Mouse (Mus musculus) MEL (cell line): Measurements from ENCODE around the gene Cisd1. TPM values are rescaled to one million over a fixed set of nuclear protein-coding genes. Genes with fewer than 3 reads are reported as not detected.

Source experiments
- DNase-seq: peaks from one replicate; pipeline ENCODE4 v3.0.0; 2011; ENCODE audit warnings: low read depth, low spot score
- H3K27ac ChIP-seq: 2 replicates; pipeline ENCODE4 v1.5.1; 2012; ENCODE audit warnings: low read depth, mild to moderate bottlenecking, control low read depth, low read length, moderate library complexity; ENCODE audit not compliant: control insufficient read depth
- H3K27me3 ChIP-seq, 2 experiments: fragments of 150-350 bp in 1 of 2; sonication (generic) in 1 of 2; 2 replicates each; pipeline ENCODE4 v1.6.1; 2012; ENCODE audit warnings: low read length in 2 of 2, mild to moderate bottlenecking in 2 of 2, improper control_type of control experiment in 1 of 2, moderate library complexity in 1 of 2; ENCODE audit not compliant: insufficient read depth in 2 of 2, control insufficient read depth in 1 of 2
- H3K36me3 ChIP-seq, 2 experiments: 2 replicates each; pipeline ENCODE4 v1.6.1; 2012 to 2014; ENCODE audit warnings: low read length in 2 of 2, improper control_type of control experiment in 1 of 2, inconsistent platforms in 1 of 2, mild to moderate bottlenecking in 1 of 2; ENCODE audit not compliant: insufficient read depth in 2 of 2, control insufficient read depth in 1 of 2
- H3K4me1 ChIP-seq, 2 experiments: fragments of 150-350 bp in 1 of 2; sonication (generic) in 1 of 2; 2 replicates each; pipeline ENCODE4 v1.6.1; 2012; ENCODE audit warnings: low read length in 2 of 2, improper control_type of control experiment in 1 of 2, mild to moderate bottlenecking in 1 of 2; ENCODE audit not compliant: insufficient read depth in 2 of 2, control insufficient read depth in 1 of 2
- H3K4me3 ChIP-seq, 2 experiments: fragments of 150-350 bp in 1 of 2; sonication (generic) in 1 of 2; 2 replicates each; pipeline ENCODE4 v1.5.1; 2012; ENCODE audit warnings: low read depth in 2 of 2, low read length in 2 of 2, mild to moderate bottlenecking in 2 of 2, moderate library complexity in 2 of 2, control low read depth in 1 of 2, improper control_type of control experiment in 1 of 2; ENCODE audit not compliant: control insufficient read depth in 1 of 2, insufficient read depth in 1 of 2
- H3K79me2 ChIP-seq: 2 replicates; pipeline ENCODE4 v1.6.1; 2012; ENCODE audit warnings: mild to moderate bottlenecking, low read length, moderate library complexity; ENCODE audit not compliant: control insufficient read depth, poor library complexity, insufficient read depth
- H3K9ac ChIP-seq: 2 replicates; pipeline ENCODE4 v1.6.1; 2012; ENCODE audit warnings: low read depth, mild to moderate bottlenecking, control low read depth, low read length, moderate library complexity; ENCODE audit not compliant: control insufficient read depth, poor library complexity, severe bottlenecking
- H3K9me3 ChIP-seq: fragments of 150-350 bp; sonication (generic); replicated peaks from 2 replicates; pipeline ENCODE4 v1.6.1; 2012; ENCODE audit warnings: mild to moderate bottlenecking, low read length, improper control_type of control experiment, moderate library complexity; ENCODE audit not compliant: insufficient read depth
- BHLHE40 ChIP-seq: IDR thresholded peaks from 2 replicates; pipeline ENCODE4 v1.6.1; 2012; ENCODE audit warnings: low read depth, mild to moderate bottlenecking, inconsistent platforms, low read length, improper control_type of control experiment, borderline replicate concordance
- CTCF ChIP-seq, 3 experiments: IDR thresholded peaks in 2 of 3; conservative IDR thresholded peaks in 1 of 3; 2 replicates each; pipeline ENCODE4 v1.5.1; 2011 to 2012; ENCODE audit warnings: low read length in 3 of 3, low read depth in 2 of 3, mild to moderate bottlenecking in 2 of 3, improper control_type of control experiment in 1 of 3, inconsistent platforms in 1 of 3, mixed read lengths in 1 of 3, moderate library complexity in 1 of 3; ENCODE audit not compliant: control insufficient read depth in 1 of 3, insufficient read depth in 1 of 3, poor library complexity in 1 of 3, severe bottlenecking in 1 of 3
- E2F4 ChIP-seq: IDR thresholded peaks from 2 replicates; pipeline ENCODE4 v1.6.1; 2011; ENCODE audit warnings: low read depth, low read length, improper control_type of control experiment, borderline replicate concordance
- ELF1 ChIP-seq: IDR thresholded peaks from 2 replicates; pipeline ENCODE4 v1.6.1; 2014; ENCODE audit warnings: low read depth, mild to moderate bottlenecking, inconsistent platforms, low read length, improper control_type of control experiment, moderate library complexity
- EP300 ChIP-seq, 2 experiments: IDR thresholded peaks; 2 replicates each; pipeline ENCODE4 v1.6.1; 2011; ENCODE audit warnings: improper control_type of control experiment in 2 of 2, low read length in 2 of 2, low read depth in 1 of 2, mild to moderate bottlenecking in 1 of 2
- ETS1 ChIP-seq: IDR thresholded peaks from 2 replicates; pipeline ENCODE4 v1.6.1; 2012; ENCODE audit warnings: low read depth, mild to moderate bottlenecking, inconsistent platforms, low read length, improper control_type of control experiment, moderate library complexity
- GABPA ChIP-seq: IDR thresholded peaks from 2 replicates; pipeline ENCODE4 v1.6.1; 2012; ENCODE audit warnings: low read depth, mild to moderate bottlenecking, inconsistent platforms, low read length, improper control_type of control experiment, moderate library complexity
- GATA1 ChIP-seq: IDR thresholded peaks from 2 replicates; pipeline ENCODE4 v1.6.1; 2011; ENCODE audit warnings: low read depth, low read length, improper control_type of control experiment
- HCFC1 ChIP-seq: IDR thresholded peaks from 2 replicates; pipeline ENCODE4 v1.6.1; 2012; ENCODE audit warnings: low read depth, mild to moderate bottlenecking, inconsistent platforms, low read length, improper control_type of control experiment, moderate library complexity
- JUND ChIP-seq: IDR thresholded peaks from 2 replicates; pipeline ENCODE4 v1.6.1; 2011; ENCODE audit warnings: low read depth, mild to moderate bottlenecking, improper control_type of control experiment, low read length
- MAFK ChIP-seq: IDR thresholded peaks from 2 replicates; pipeline ENCODE4 v1.6.1; 2011; ENCODE audit warnings: low read depth, mild to moderate bottlenecking, low read length, improper control_type of control experiment, borderline replicate concordance
- MAX ChIP-seq: IDR thresholded peaks from 2 replicates; pipeline ENCODE4 v1.6.1; 2011; ENCODE audit warnings: low read length, improper control_type of control experiment
- MYB ChIP-seq: IDR thresholded peaks from 2 replicates; pipeline ENCODE4 v1.6.1; 2011; ENCODE audit warnings: mild to moderate bottlenecking, low read depth, low read length, improper control_type of control experiment
- NELFE ChIP-seq: IDR thresholded peaks from 2 replicates; pipeline ENCODE4 v1.6.1; 2011; ENCODE audit warnings: low read depth, low read length, improper control_type of control experiment
- POLR2A ChIP-seq, 2 experiments: IDR thresholded peaks; 2 replicates each; pipeline ENCODE4 v1.6.1; 2011 to 2012; ENCODE audit warnings: low read length in 2 of 2, mild to moderate bottlenecking in 2 of 2, control low read depth in 1 of 2, improper control_type of control experiment in 1 of 2, low read depth in 1 of 2, moderate library complexity in 1 of 2; ENCODE audit not compliant: control insufficient read depth in 1 of 2, insufficient read depth in 1 of 2, poor library complexity in 1 of 2
- POLR2AphosphoS2 ChIP-seq: IDR thresholded peaks from 2 replicates; pipeline ENCODE4 v1.6.1; 2011; ENCODE audit warnings: low read length, improper control_type of control experiment
- RCOR1 ChIP-seq: IDR thresholded peaks from 2 replicates; pipeline ENCODE4 v1.6.1; 2012; ENCODE audit warnings: low read depth, mild to moderate bottlenecking, inconsistent platforms, low read length, improper control_type of control experiment
- SIN3A ChIP-seq: IDR thresholded peaks from 2 replicates; pipeline ENCODE4 v1.6.1; 2012; ENCODE audit warnings: low read length, improper control_type of control experiment, inconsistent platforms
- TAL1 ChIP-seq: IDR thresholded peaks from 2 replicates; pipeline ENCODE4 v1.6.1; 2012; ENCODE audit warnings: mild to moderate bottlenecking, inconsistent platforms, low read length, moderate library complexity, mixed read lengths
- TBP ChIP-seq: IDR thresholded peaks from 2 replicates; pipeline ENCODE4 v1.8.0; 2011; ENCODE audit warnings: low read depth, low read length, improper control_type of control experiment
- TCF12 ChIP-seq: IDR thresholded peaks from 2 replicates; pipeline ENCODE4 v1.6.1; 2014; ENCODE audit warnings: low read depth, mild to moderate bottlenecking, inconsistent platforms, low read length, improper control_type of control experiment, moderate library complexity
- USF2 ChIP-seq, 2 experiments: IDR thresholded peaks; 2 replicates each; pipeline ENCODE4 v1.6.1; 2011 to 2012; ENCODE audit warnings: improper control_type of control experiment in 2 of 2, low read length in 2 of 2, borderline replicate concordance in 1 of 2, inconsistent platforms in 1 of 2, low read depth in 1 of 2, mild to moderate bottlenecking in 1 of 2; ENCODE audit not compliant: insufficient read depth in 1 of 2
- ZKSCAN1 ChIP-seq: IDR thresholded peaks from 2 replicates; pipeline ENCODE4 v1.6.1; 2012; ENCODE audit warnings: low read depth, mild to moderate bottlenecking, inconsistent platforms, low read length, improper control_type of control experiment, moderate library complexity
- ZMIZ1 ChIP-seq: IDR thresholded peaks from 2 replicates; pipeline ENCODE4 v1.6.1; 2012; ENCODE audit warnings: low read depth, mild to moderate bottlenecking, inconsistent platforms, low read length, improper control_type of control experiment, moderate library complexity
- polyA plus RNA-seq, 2 experiments: library from polyadenylated mRNA; stranded (reverse) in 1 of 2; unstranded in 1 of 2; fragments of >175 nt in 1 of 2; fragments of >200 nt in 1 of 2; gene quantifications; 2 replicates each; pipeline versions ENCODE4 v1.2.1 to v1.2.4; 2012; ENCODE audit warnings: low replicate concordance in 2 of 2, low read depth in 1 of 2; ENCODE audit not compliant: insufficient read length in 2 of 2, insufficient read depth in 1 of 2, missing spikeins in 1 of 2
- total RNA-seq: library from RNA; depleted of rRNA; stranded (reverse); fragments of 300-350 nt; gene quantifications from 2 replicates; pipeline ENCODE4 v1.2.3, GENCODE M21; 2012

The Cisd1 gene
- total and polyA plus RNA-seq, 3 experiments = 108 to 109 TPM; not detected in 1

DNA sequence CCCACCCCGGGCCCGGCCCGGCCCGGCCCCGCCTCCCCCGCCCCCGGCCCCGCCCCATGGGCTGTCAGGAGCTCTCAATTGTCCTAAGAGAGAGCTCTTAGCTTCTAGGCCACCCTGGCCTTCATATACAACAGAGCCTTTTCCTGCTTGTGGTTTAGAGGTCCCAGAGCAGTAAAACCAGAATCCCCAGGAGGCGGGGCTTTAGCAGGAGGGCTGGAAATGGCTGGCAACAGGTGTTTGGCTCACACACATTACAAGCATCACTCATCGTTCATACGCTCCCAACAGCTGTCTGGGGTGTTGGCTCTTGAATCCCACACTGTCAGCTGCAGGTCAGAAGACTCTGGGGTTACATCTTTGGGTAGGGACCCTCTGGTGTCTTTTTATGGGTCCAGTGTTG, 52.5 kb downstream of the Cisd1 start:
- H3K9ac ChIP-seq = no peak overlapping the region
- no peaks in the 10 kb centered on the region for H3K9me3 ChIP-seq
- H3K27ac ChIP-seq = no peak overlapping the region
- peaks cover 0 to 1% of the 10 kb centered on the region in 2 experiments; a peak in 1 of 4 replicates for H3K27me3 ChIP-seq
- no peak overlapping the region for H3K4me3 ChIP-seq
- H3K4me1 ChIP-seq = peaks cover 0 to 7% of the 10 kb centered on the region in 2 experiments; a peak in 2 of 4 replicates
- DNase-seq = no peak
- TF ChIP-seq NELFE = no peak
- no peak for TF ChIP-seq ELF1
- no peak for TF ChIP-seq EP300 (IDR thresholded peaks at IDR 0.05; ENCODE audit: low read depth in 1 of 2, low read length in 2 of 2)
- no peak for TF ChIP-seq SIN3A
- TF ChIP-seq TAL1 = no peak
- no peak for TF ChIP-seq MAX
- TF ChIP-seq BHLHE40 = no peak
- TF ChIP-seq MAFK = no peak
- no peak for TF ChIP-seq MYB
- TF ChIP-seq HCFC1 = no peak
- TF ChIP-seq JUND = no peak
- TF ChIP-seq ETS1 = no peak
- no peak for TF ChIP-seq GATA1
- TF ChIP-seq GABPA = no peak
- no peak for TF ChIP-seq E2F4
- no peak for TF ChIP-seq TCF12
- no peak for TF ChIP-seq POLR2AphosphoS2
- H3K36me3 ChIP-seq = no peaks in the 10 kb centered on the region
- H3K79me2 ChIP-seq = no peaks in the 10 kb centered on the region

DNA sequence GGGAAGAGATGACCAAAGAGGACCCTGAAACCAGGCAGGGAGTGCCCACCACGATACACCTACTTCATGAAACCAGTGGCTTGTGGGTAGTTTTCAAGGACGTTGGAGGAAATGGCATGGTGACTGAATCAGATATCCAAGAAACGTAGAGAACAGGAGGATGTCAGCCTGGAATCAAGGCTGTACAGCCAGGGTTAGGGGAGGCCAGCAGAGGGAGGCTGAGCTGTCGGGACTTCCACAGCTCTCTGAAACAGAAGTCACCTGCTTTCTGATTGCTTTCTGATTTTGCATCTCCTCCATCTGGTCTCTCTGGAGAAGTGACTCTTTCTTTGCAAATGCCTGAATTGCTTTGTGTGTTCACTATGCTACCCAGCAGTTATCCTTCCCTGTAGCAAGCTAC, 53.0 kb downstream of the Cisd1 start:
- H3K79me2 ChIP-seq = no peaks in the 10 kb centered on the region
- no peak overlapping the region for H3K4me3 ChIP-seq
- no peaks in the 10 kb centered on the region for H3K36me3 ChIP-seq
- no peak overlapping the region for H3K9ac ChIP-seq
- H3K27ac ChIP-seq = no peak overlapping the region
- peaks cover 0 to 7% of the 10 kb centered on the region in 2 experiments; a peak in 2 of 4 replicates for H3K4me1 ChIP-seq
- no peak for TF ChIP-seq RCOR1
- TF ChIP-seq GABPA = no peak
- no peak for TF ChIP-seq ZMIZ1
- TF ChIP-seq TBP = no peak
- no peak for TF ChIP-seq POLR2A (IDR thresholded peaks at IDR 0.05; ENCODE audit: control insufficient read depth in 1 of 2, insufficient read depth in 1 of 2, low read depth in 1 of 2, low read length in 2 of 2, poor library complexity in 1 of 2)
- TF ChIP-seq POLR2AphosphoS2 = no peak
- TF ChIP-seq ELF1 = no peak
- TF ChIP-seq MAX = no peak
- no peak for TF ChIP-seq MYB
- TF ChIP-seq CTCF (IDR thresholded peaks at IDR 0.05 in 2 of 3, conservative IDR thresholded peaks at IDR 0.05 in 1 of 3; ENCODE audit: control insufficient read depth in 1 of 3, insufficient read depth in 1 of 3, low read depth in 2 of 3, low read length in 3 of 3, poor library complexity in 1 of 3, severe bottlenecking in 1 of 3) = no peak
- TF ChIP-seq NELFE = no peak
- TF ChIP-seq USF2 (IDR thresholded peaks at IDR 0.05; ENCODE audit: borderline replicate concordance in 1 of 2, insufficient read depth in 1 of 2, low read depth in 1 of 2, low read length in 2 of 2) = no peak
- no peak for TF ChIP-seq ZKSCAN1
- TF ChIP-seq, all 39 proteins: peak for 0
- no peak for DNase-seq
- H3K9me3 ChIP-seq = no peaks in the 10 kb centered on the region
- H3K27me3 ChIP-seq = peaks cover 0 to 1% of the 10 kb centered on the region in 2 experiments; a peak in 1 of 4 replicates
